Mouse (Mus musculus) heart, adult 2 months (tissue): Measurements from ENCODE around the gene Col16a1. TPM values are rescaled to one million over a fixed set of nuclear protein-coding genes. Genes with fewer than 3 reads are reported as not detected.
A peak's percentile ranks its signal among the peaks of the same experiment; 100 is the strongest.

ENCODE experiments used
- DNase-seq, 2 experiments: peaks; one replicate each; pipeline ENCODE4 v3.0.0; 2021
- H3K27ac ChIP-seq: fragments of 200-600 bp; 2 replicates; pipeline ENCODE4 v1.8.1; 2022
- H3K27me3 ChIP-seq: fragments of 200-500 bp; 2 replicates; pipeline ENCODE4 v1.6.1; 2012; ENCODE audit warnings: mild to moderate bottlenecking, low read length, inconsistent platforms, mixed read lengths; ENCODE audit not compliant: control insufficient read depth, insufficient read depth
- H3K36me3 ChIP-seq: fragments of 200-500 bp; 2 replicates; pipeline ENCODE4 v1.6.1; 2012; ENCODE audit warnings: low read length, inconsistent platforms; ENCODE audit not compliant: control insufficient read depth, insufficient read depth
- H3K4me1 ChIP-seq: fragments of 200-500 bp; 2 replicates; pipeline ENCODE4 v1.6.1; 2011; ENCODE audit warnings: low read length; ENCODE audit not compliant: control insufficient read depth, insufficient read depth
- H3K4me3 ChIP-seq: fragments of 200-600 bp; 2 replicates; pipeline ENCODE4 v1.8.1; 2022
- H3K79me2 ChIP-seq: fragments of 200-500 bp; replicated peaks from 2 replicates; pipeline ENCODE4 v1.6.1; 2012; ENCODE audit warnings: mild to moderate bottlenecking, inconsistent platforms, low read length, moderate library complexity, mixed read lengths; ENCODE audit not compliant: control insufficient read depth, insufficient read depth
- H3K9ac ChIP-seq: fragments of 200-500 bp; 2 replicates; pipeline ENCODE4 v1.6.1; 2012; ENCODE audit warnings: low read depth, mild to moderate bottlenecking, control low read depth, inconsistent platforms, low read length, mixed read lengths
- CTCF ChIP-seq: fragments of 200-600 bp; IDR thresholded peaks from 2 replicates; pipeline ENCODE4 v1.8.1; 2022; ENCODE audit warnings: antibody characterized with exemption, mild to moderate bottlenecking, moderate library complexity
- EP300 ChIP-seq: fragments of 200-500 bp; IDR thresholded peaks from 2 replicates; pipeline ENCODE4 v1.6.1; 2011; ENCODE audit warnings: low read depth, low read length, control low read depth; ENCODE audit not compliant: insufficient read depth
- POLR2A ChIP-seq: fragments of 200-500 bp; IDR thresholded peaks from 2 replicates; pipeline ENCODE4 v1.6.1; 2011; ENCODE audit warnings: mild to moderate bottlenecking, low read depth, low read length, control low read depth; ENCODE audit not compliant: insufficient read depth
- WGBS: fragments of 180-500 bp; shearing (Covaris S2); methylation state at CpG from one replicate; pipeline ENCODE4 v1.1.7; 2018; 5-methylcytosine and 5-hydroxymethylcytosine counted together
- intact Hi-C: fragments of 180-260 bp; cut with DNase I; formaldehyde crosslinking; loops from one replicate; pipeline ENCODE4 v1.15.1; 2025
- polyA plus RNA-seq: library from polyadenylated mRNA; depleted of rRNA; stranded (reverse); fragments of >200 nt; gene quantifications from 2 replicates; pipeline ENCODE4 v1.2.3, GENCODE M21; 2012
- total RNA-seq, 2 experiments: library from RNA; stranded (reverse); gene quantifications; 2 replicates each; pipeline ENCODE4 v1.2.3; 2021

Col16a1 gene
- total and polyA plus RNA-seq, 3 experiments: 5.0 to 8.4 (median 5.5) TPM

GRCm38 (mm10) chr4:130056011-130056322 lies 8.3 kb downstream of the Col16a1 start:
- Histone ChIP-seq H3K4me3 (no peak overlapping the region), H3K79me2 (no peaks in the 10 kb centered on the region), H3K27me3 (no peaks in the 10 kb centered on the region), H3K36me3 (no peaks in the 10 kb centered on the region), H3K27ac (no peak overlapping the region), H3K9ac (no peak overlapping the region), H3K4me1 (no peaks in the 10 kb centered on the region)
- intact Hi-C loops: no loop called here
- 77% methylated on average over 3 of the region's 3 CpGs for WGBS
- DNase-seq: no peak
- no peak for TF ChIP-seq EP300

GRCm38 (mm10) chr4:130056471-130056870 lies 8.8 kb downstream of the Col16a1 start:
- TF ChIP-seq CTCF (no peak), POLR2A (no peak), EP300 (no peak)
- WGBS: 77% methylated on average over 3 of the region's 3 CpGs
- Histone ChIP-seq H3K4me1 (no peaks in the 10 kb centered on the region), H3K27ac (no peak overlapping the region), H3K79me2 (no peaks in the 10 kb centered on the region), H3K36me3 (no peaks in the 10 kb centered on the region), H3K9ac (no peak overlapping the region), H3K4me3 (no peak overlapping the region), H3K27me3 (no peaks in the 10 kb centered on the region)
- no peak for DNase-seq
- intact Hi-C loops: no loop called here

- no peak for DNase-seq
- H3K4me3 ChIP-seq: no peak overlapping the region
- no peaks in the 10 kb centered on the region for H3K27me3 ChIP-seq
- H3K9ac ChIP-seq: no peak overlapping the region
- intact Hi-C loops: no loop called here
- TF ChIP-seq EP300: no peak
- no peak for TF ChIP-seq CTCF
- TF ChIP-seq POLR2A: no peak
- no peaks in the 10 kb centered on the region for H3K79me2 ChIP-seq
- no peak overlapping the region for H3K27ac ChIP-seq
- no peaks in the 10 kb centered on the region for H3K36me3 ChIP-seq
- no peaks in the 10 kb centered on the region for H3K4me1 ChIP-seq
Observed at GRCm38 (mm10) chr4:130060937-130061336, 13.3 kb downstream of the Col16a1 start.

DNA sequence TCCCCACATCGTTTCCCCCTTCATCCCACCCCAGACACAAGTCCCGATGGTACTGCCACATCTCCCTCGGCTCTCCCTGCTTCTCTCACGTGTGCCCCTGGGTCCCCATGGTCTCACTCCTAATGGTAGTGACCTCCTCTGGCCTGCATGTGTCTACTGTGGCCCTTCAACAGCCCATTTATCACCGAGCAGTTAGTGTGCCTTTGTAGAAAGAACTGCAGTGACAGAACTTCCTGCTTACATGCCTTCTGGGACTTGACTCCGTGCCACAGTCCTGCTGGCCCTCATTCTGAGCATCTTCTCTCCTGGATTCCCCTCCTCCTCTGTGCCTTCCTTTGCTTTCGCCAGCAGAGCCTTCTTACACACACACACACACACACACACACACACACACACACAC lies 15.6 kb downstream of the Col16a1 start:
- WGBS: 55% methylated on average over 7 of the region's 7 CpGs
- H3K27ac ChIP-seq: no peak overlapping the region
- H3K9ac ChIP-seq: no peak overlapping the region
- DNase-seq: no peak
- H3K4me1 ChIP-seq: no peaks in the 10 kb centered on the region
- no peaks in the 10 kb centered on the region for H3K79me2 ChIP-seq
- no peaks in the 10 kb centered on the region for H3K27me3 ChIP-seq
- intact Hi-C loops: no loop called here
- no peak overlapping the region for H3K4me3 ChIP-seq
- TF ChIP-seq CTCF (no peak), EP300 (no peak), POLR2A (no peak)
- no peaks in the 10 kb centered on the region for H3K36me3 ChIP-seq

- intact Hi-C loops: no loop called here
- no peaks in the 10 kb centered on the region for H3K4me1 ChIP-seq
- no peak for TF ChIP-seq EP300
- no peak for TF ChIP-seq POLR2A
- TF ChIP-seq CTCF: peak; percentile 64
- H3K27me3 ChIP-seq: no peaks in the 10 kb centered on the region
- H3K9ac ChIP-seq: no peak overlapping the region
- no peaks in the 10 kb centered on the region for H3K36me3 ChIP-seq
- H3K27ac ChIP-seq: no peak overlapping the region
- no peaks in the 10 kb centered on the region for H3K79me2 ChIP-seq
- DNase-seq: no peak
- 20% methylated on average over 8 of the region's 8 CpGs for WGBS
- H3K4me3 ChIP-seq: no peak overlapping the region
Observed at GRCm38 (mm10) chr4:130066816-130067215, 19.2 kb downstream of the Col16a1 start.

GRCm38 (mm10) chr4:130070523-130070922 lies 22.9 kb downstream of the Col16a1 start:
- Histone ChIP-seq H3K4me3 (no peak overlapping the region), H3K79me2 (no peaks in the 10 kb centered on the region), H3K36me3 (no peaks in the 10 kb centered on the region), H3K9ac (no peak overlapping the region), H3K4me1 (no peaks in the 10 kb centered on the region), H3K27me3 (no peaks in the 10 kb centered on the region), H3K27ac (no peak overlapping the region)
- no peak for DNase-seq
- intact Hi-C loops: no loop called here
- WGBS: 67% methylated on average over 3 of the region's 3 CpGs
- TF ChIP-seq POLR2A: no peak
- no peak for TF ChIP-seq EP300
- no peak for TF ChIP-seq CTCF

- no peak overlapping the region for H3K9ac ChIP-seq
- 79% methylated on average over 2 of the region's 2 CpGs for WGBS
- no peak for DNase-seq
- H3K36me3 ChIP-seq: no peaks in the 10 kb centered on the region
- no peaks in the 10 kb centered on the region for H3K27me3 ChIP-seq
- TF ChIP-seq EP300 (no peak), POLR2A (no peak), CTCF (no peak)
- H3K79me2 ChIP-seq: no peaks in the 10 kb centered on the region
- H3K4me1 ChIP-seq: no peaks in the 10 kb centered on the region
- intact Hi-C loops: no loop called here
- no peak overlapping the region for H3K4me3 ChIP-seq
- no peak overlapping the region for H3K27ac ChIP-seq
Observed at GRCm38 (mm10) chr4:130071758-130072157, 24.1 kb downstream of the Col16a1 start.
